Comparison of ENCODE assay signal across 13 mouse cellular contexts in the genomic region with DNA sequence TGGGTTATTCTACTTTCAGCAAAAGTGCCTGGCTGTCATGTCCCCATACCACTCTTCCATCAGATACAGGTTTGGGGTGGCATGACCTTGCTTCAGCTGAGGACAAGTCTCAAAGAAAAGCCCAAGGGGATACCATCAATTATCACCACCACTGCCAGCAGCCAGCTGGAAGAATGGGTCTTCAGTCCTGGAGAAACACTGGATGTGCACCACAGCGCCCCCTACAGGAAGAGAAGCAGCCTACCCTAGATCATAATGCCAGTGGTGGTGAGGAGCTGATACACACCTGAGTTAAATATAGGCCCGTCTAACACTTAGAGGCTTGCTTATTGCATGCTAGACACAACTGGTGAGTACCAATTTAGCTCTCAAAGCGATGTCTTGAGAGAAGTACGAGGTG. TPM values are rescaled to one million over a fixed set of nuclear protein-coding genes. Genes with fewer than 3 reads are reported as not detected.
A peak's percentile ranks its signal among the peaks of the same experiment; 100 is the strongest.
DNase-seq lines count a peak whose midpoint lies in the region; ATAC-seq and TF ChIP-seq lines count a peak whose summit lies in the region.
"Had no signal": no experiment of that assay in that cellular context is flagged by ENCODE, and none has a peak within 500 bp of the region (broad histone marks: within the 10 kb centered on the region; RNA-seq: fewer than 3 reads in every experiment).

No protein-coding gene starts in this region.

- no peak for TF ChIP-seq POLR2A in thymus, adult 2 months (IDR thresholded peaks at IDR 0.05; ENCODE audit: control insufficient read depth, extremely low read depth, insufficient read depth, low read length, poor library complexity)
- no peak for TF ChIP-seq POLR2A in brain, embryonic 14.5 days (IDR thresholded peaks at IDR 0.05; ENCODE audit: borderline replicate concordance, extremely low read depth, insufficient read depth, insufficient read length, poor library complexity, severe bottlenecking)

- no peak overlapping the region for H3K9ac ChIP-seq in intestine, embryonic 16.5 days (ENCODE audit: low read depth, low read length)
- H3K9ac ChIP-seq in intestine, embryonic 15.5 days = no peak overlapping the region

- H3K4me1 ChIP-seq in intestine, embryonic 16.5 days (ENCODE audit: control insufficient read depth, insufficient read depth, low read length) = peaks cover 16% of the 10 kb centered on the region
- peaks cover 15% of the 10 kb centered on the region; the same call in 1 of the 2 replicates for H3K4me1 ChIP-seq in intestine, embryonic 15.5 days (replicated peaks)
- no peaks in the 10 kb centered on the region for H3K4me1 ChIP-seq in thymus, adult 2 months (replicated peaks; ENCODE audit: control insufficient read depth, insufficient read depth, low read length)

- H3K27ac ChIP-seq in intestine, embryonic 16.5 days (ENCODE audit: low read length) = peak overlapping the region; percentile 56; the same call in 1 of the 2 replicates
- no peak overlapping the region for H3K27ac ChIP-seq in intestine, embryonic 15.5 days
- H3K27ac ChIP-seq in thymus, adult 2 months (ENCODE audit: control insufficient read depth, insufficient read depth, low read length) = no peak overlapping the region

- H3K9me3 ChIP-seq in intestine, embryonic 16.5 days (ENCODE audit: control insufficient read depth, low read length) = 0 out of 2 replicates have a peak, but pooled peaks cover under 1% of the 10 kb centered on the region
- H3K9me3 ChIP-seq in intestine, embryonic 15.5 days = no peaks in the 10 kb centered on the region
- H3K9me3 ChIP-seq: neural tube, embryonic 13.5 days had no signal

- ATAC-seq in intestine, embryonic 16.5 days = no peak
- ATAC-seq in intestine, embryonic 15.5 days = no peak

- no peak overlapping the region for H3K4me2 ChIP-seq in intestine, embryonic 16.5 days (ENCODE audit: low read depth, low read length)
- no peak overlapping the region for H3K4me2 ChIP-seq in intestine, embryonic 15.5 days (replicated peaks)
- H3K4me2 ChIP-seq: neural tube, embryonic 13.5 days had no signal

- no peak overlapping the region for H3K4me3 ChIP-seq in intestine, embryonic 16.5 days (ENCODE audit: low read length)
- H3K4me3 ChIP-seq in intestine, embryonic 15.5 days (replicated peaks) = no peak overlapping the region
- no peak overlapping the region for H3K4me3 ChIP-seq in thymus, adult 2 months (ENCODE audit: control insufficient read depth, insufficient read depth, low read length)
- H3K4me3 ChIP-seq: erythroblast, embryonic 14.5 days; neural tube, embryonic 13.5 days had no signal

- whole genome bisulfite sequencing in intestine, embryonic 16.5 days = 70% methylated on average over 4 of the region's 4 CpGs
- 67% methylated on average over 4 of the region's 4 CpGs for WGBS in intestine, embryonic 15.5 days
- WGBS in thymus, adult 2 months = 82% methylated on average over 4 of the region's 4 CpGs

- no peaks in the 10 kb centered on the region for H3K36me3 ChIP-seq in intestine, embryonic 16.5 days (ENCODE audit: control insufficient read depth, insufficient read depth, low read length)
- H3K36me3 ChIP-seq in intestine, embryonic 15.5 days = no peaks in the 10 kb centered on the region
- H3K36me3 ChIP-seq in thymus, adult 2 months (ENCODE audit: control insufficient read depth, insufficient read depth, low read length) = no peaks in the 10 kb centered on the region
- no peaks in the 10 kb centered on the region for H3K36me3 ChIP-seq in splenic B cell, adult 2 months (ENCODE audit: control insufficient read depth, insufficient read depth, low read length, poor library complexity, severe bottlenecking)
- H3K36me3 ChIP-seq: neural tube, embryonic 13.5 days had no signal

- DNase-seq in thymus, adult 2 months = peak; percentile 4
- DNase-seq in thymus, postnatal 36 days = no peak
- DNase-seq in brain, embryonic 14.5 days (ENCODE audit: low read depth) = no peak
- peak; percentile 21 for DNase-seq in splenic B cell, adult 2 months (ENCODE audit: low read depth, low spot score)
- no peak for DNase-seq in cerebellum, adult 11-12 months
- DNase-seq in right cerebral cortex, postnatal 36 days (ENCODE audit: low spot score in 2 of 2) = no peak
- DNase-seq: cerebellum, postnatal 36 days; kidney, adult 11 months had no signal

- no peaks in the 10 kb centered on the region for H3K27me3 ChIP-seq in intestine, embryonic 16.5 days (replicated peaks; ENCODE audit: control insufficient read depth, insufficient read depth, low read length)
- no peaks in the 10 kb centered on the region for H3K27me3 ChIP-seq in intestine, embryonic 15.5 days (replicated peaks)
- H3K27me3 ChIP-seq in thymus, adult 2 months (ENCODE audit: control insufficient read depth, insufficient read depth, low read length) = peaks cover 5% of the 10 kb centered on the region; the same call in 1 of the 2 replicates
- H3K27me3 ChIP-seq in splenic B cell, adult 2 months (ENCODE audit: control insufficient read depth, insufficient read depth, low read length, poor library complexity, severe bottlenecking) = no peaks in the 10 kb centered on the region
- H3K27me3 ChIP-seq: neural tube, embryonic 13.5 days had no signal

- no peak; the same call in 1 of the 2 replicates for TF ChIP-seq CTCF in thymus, adult 2 months (IDR thresholded peaks at IDR 0.05; ENCODE audit: borderline replicate concordance, control insufficient read depth, extremely low read depth, insufficient read depth, low read length, poor library complexity)
- peak; percentile 28; the same call in 1 of the 2 replicates for TF ChIP-seq CTCF in brain, embryonic 14.5 days (IDR thresholded peaks at IDR 0.05; ENCODE audit: borderline replicate concordance, extremely low read depth, insufficient read depth, insufficient read length)

RNA-seq across cellular contexts. Expression of a gene that starts 26.7 kb away (rescaled TPM):
- 106 and 225 TPM in 2 replicates for polyA plus RNA-seq in intestine, embryonic 16.5 days (2015; fragmentation: Nextera tagmentation; extraction: Ambion mirVana)
- polyA plus RNA-seq in intestine, embryonic 15.5 days (2015; fragmentation: Nextera tagmentation; extraction: Ambion mirVana) = 33.6 and 51.6 TPM in 2 replicates
- 0.43 and 0.60 TPM in 2 replicates for polyA plus RNA-seq in thymus, adult 2 months (2012; rRNA removed)
- 0.15 and 0.16 TPM in 2 replicates for polyA plus RNA-seq in brain, embryonic 14.5 days (2012; rRNA removed)
- polyA plus RNA-seq: erythroblast, embryonic 14.5 days; heart, postnatal 0 days had no signal

RNA-seq across cellular contexts. Expression of a gene that starts 28.3 kb away (rescaled TPM):
- polyA plus RNA-seq in intestine, embryonic 16.5 days (2015; fragmentation: Nextera tagmentation; extraction: Ambion mirVana) = 0.40 and 0.70 TPM in 2 replicates
- 0.48 and 1.2 TPM in 2 replicates for polyA plus RNA-seq in intestine, embryonic 15.5 days (2015; fragmentation: Nextera tagmentation; extraction: Ambion mirVana)
- polyA plus RNA-seq in thymus, adult 2 months (2012; rRNA removed) = 8.0 and 8.2 TPM in 2 replicates
- 0.86 and 1.5 TPM in 2 replicates for polyA plus RNA-seq in brain, embryonic 14.5 days (2012; rRNA removed)

RNA-seq across cellular contexts. Expression of a gene that starts 43.0 kb away (rescaled TPM):
- 140 and 155 TPM in 2 replicates for polyA plus RNA-seq in intestine, embryonic 16.5 days (2015; fragmentation: Nextera tagmentation; extraction: Ambion mirVana)
- 108 and 120 TPM in 2 replicates for polyA plus RNA-seq in intestine, embryonic 15.5 days (2015; fragmentation: Nextera tagmentation; extraction: Ambion mirVana)
- 81.3 and 88.1 TPM in 2 replicates for polyA plus RNA-seq in thymus, adult 2 months (2012; rRNA removed)
- polyA plus RNA-seq in brain, embryonic 14.5 days (2012; rRNA removed) = 67.6 and 92.3 TPM in 2 replicates

RNA-seq across cellular contexts. Expression of a gene that starts 43.0 kb away (rescaled TPM):
- polyA plus RNA-seq in intestine, embryonic 16.5 days (2015; fragmentation: Nextera tagmentation; extraction: Ambion mirVana) = 63.8 and 72.2 TPM in 2 replicates
- 80.9 and 85.8 TPM in 2 replicates for polyA plus RNA-seq in intestine, embryonic 15.5 days (2015; fragmentation: Nextera tagmentation; extraction: Ambion mirVana)
- 9.7 and 11.3 TPM in 2 replicates for polyA plus RNA-seq in thymus, adult 2 months (2012; rRNA removed)
- polyA plus RNA-seq in brain, embryonic 14.5 days (2012; rRNA removed) = 77.3 and 93.8 TPM in 2 replicates

Comparison
In these comparisons a context has a peak if more than half of its experiments do, and no peak if none do; other contexts are left out.
1. DNase-seq: peak in thymus, adult 2 months (single experiment) and splenic B cell, adult 2 months (single experiment); none in thymus, postnatal 36 days (0 of 2), brain, embryonic 14.5 days (single experiment), cerebellum, adult 11-12 months (single experiment) and right cerebral cortex, postnatal 36 days (0 of 2).
2. RNA of a gene that starts 26.7 kb away (polyA plus RNA-seq): 106 to 225 TPM in intestine, embryonic 16.5 days and 33.6 to 51.6 TPM in intestine, embryonic 15.5 days; 0.43 to 0.60 TPM in thymus, adult 2 months and 0.15 to 0.16 TPM in brain, embryonic 14.5 days; every median in the first group is over 10 times any median in the second.